Mouse (Mus musculus): ENCODE results near the gene Pkd1l1. TPM values are rescaled to one million over a fixed set of nuclear protein-coding genes. Genes with fewer than 3 reads are reported as not detected.

The Pkd1l1 gene
- total RNA-seq (2023): not detected

DNA sequence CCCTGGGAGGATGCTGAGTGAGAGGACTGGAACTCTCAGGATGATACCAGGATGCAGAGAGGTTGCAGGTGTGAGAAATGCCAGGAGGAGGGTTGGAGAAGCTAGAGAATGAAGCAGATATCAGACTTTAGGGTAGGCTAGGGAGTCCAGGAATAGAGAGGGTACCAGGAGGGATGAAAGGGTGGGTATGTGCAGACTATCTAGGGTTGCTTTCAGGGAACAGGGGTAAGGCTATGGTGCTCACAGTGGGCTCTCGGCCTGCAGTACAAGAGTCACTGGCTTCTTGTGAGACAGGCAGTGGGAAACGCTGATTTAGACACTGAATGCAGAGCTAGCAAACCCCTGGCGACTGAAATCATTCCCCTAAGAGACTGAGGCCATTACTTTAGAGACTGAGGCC, at the start of gene Pkd1l1:
TSS of gene Pkd1l1 (minus strand) at position 101 of the 400 bp plus-strand sequence.

DNA sequence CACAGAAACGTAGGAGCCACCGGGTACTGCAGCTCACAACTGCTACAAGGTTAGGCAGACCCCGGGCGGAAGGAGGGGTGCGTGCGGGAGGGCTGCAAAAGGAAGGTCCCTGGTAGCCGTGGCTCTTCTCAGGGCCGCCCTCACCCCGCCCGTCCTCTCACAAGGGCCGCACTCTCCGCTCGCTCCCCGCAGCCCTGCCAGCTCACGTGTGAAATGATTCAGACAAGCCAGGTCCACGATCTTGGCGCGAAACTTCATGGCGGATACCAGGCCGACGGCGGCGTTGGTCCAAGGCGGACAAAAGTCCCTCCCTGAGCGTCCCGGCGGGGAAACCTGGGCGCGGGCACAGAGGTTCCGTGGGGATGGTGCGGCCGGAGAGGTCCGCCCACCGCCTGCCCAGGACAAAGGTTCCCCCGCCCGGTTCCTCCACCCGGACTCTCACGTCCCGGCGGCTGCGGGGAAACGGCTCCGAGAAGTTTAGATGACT, 37.8 kb upstream of the Pkd1l1 start, which contains the start of gene Hus1:
TSS of gene Hus1 (minus strand) at position 339 of the 487 bp plus-strand sequence.

Other genes starting within 250 kb of the Pkd1l1 start
- 1 to 10 TPM; 5.4 to 8.1 TPM for gene Hus1, start 37.9 kb upstream of the Pkd1l1 start, total RNA-seq (2023)
- not detected for gene Gm11992, start 75.3 kb upstream of the Pkd1l1 start, total RNA-seq (2023)
- not detected for gene Sun3, start 75.7 kb upstream of the Pkd1l1 start, total RNA-seq (2023)
- gene Upp1, start 144.8 kb upstream of the Pkd1l1 start, total RNA-seq (2023): under 1 TPM in 1 of 2 experiments, not detected in 1; 0.73 TPM
- under 1 TPM; 0.06 to 0.08 TPM for gene Abca13, start 218.7 kb upstream of the Pkd1l1 start, total RNA-seq (2023)

All from monocyte, adult 59 days (primary cell).